Mouse (Mus musculus) embryonic fibroblast, embryonic 13.5 days (primary cell): Measurements from ENCODE around the gene Fmo5.

ENCODE experiments used
- CTCF ChIP-seq: IDR thresholded peaks from 2 replicates; pipeline ENCODE4 v1.5.1; 2011; ENCODE audit warnings: mild to moderate bottlenecking, control low read depth, low read length, moderate library complexity, borderline replicate concordance; ENCODE audit not compliant: insufficient read depth
- POLR2A ChIP-seq: IDR thresholded peaks from 2 replicates; pipeline ENCODE4 v1.6.1; 2011; ENCODE audit warnings: low read depth, mild to moderate bottlenecking, control low read depth, low read length, moderate library complexity

GRCm38 (mm10) chr3:97633456-97633855 lies 4.9 kb downstream of the Fmo5 start:
- TF ChIP-seq POLR2A (no peak), CTCF (no peak)
